Comparison of ENCODE assay signal across 18 mouse cellular contexts in genomic region chr9:67900398-67900797, GRCm38 (mm10).
DNase-seq lines count a peak whose midpoint lies in the region.
"Had no signal": no experiment of that assay in that cellular context is flagged by ENCODE, and none has a peak within 500 bp of the region (broad histone marks: within the 10 kb centered on the region; RNA-seq: fewer than 3 reads in every experiment).

No protein-coding gene starts in this region.

- peak; percentile 5 for DNase-seq in embryo, embryonic 10 days (ENCODE audit: low spot score)
- no peak for DNase-seq in embryo, embryonic 9.5 days (ENCODE audit: extremely low spot score)
- DNase-seq in heart, adult 11 months: peak; percentile 69
- no peak for DNase-seq in heart, adult 8-10 months (ENCODE audit: low spot score)
- peak; percentile 51 for DNase-seq in retina, postnatal 1 day
- DNase-seq in retina, embryonic 14.5 days (ENCODE audit: low spot score): no peak
- DNase-seq: adrenal gland, adult 8-10 months; adrenal gland, postnatal 25 days; cerebellum, adult 18-20 months; cerebellum, adult 9-10 months; cerebellum, postnatal 14 days; forebrain, postnatal 0 days; gastrocnemius, adult 2 months; gastrocnemius, postnatal 14 days; heart, adult 18-20 months; heart, postnatal 14 days; heart, postnatal 4 days; kidney, adult 11 months had no signal

Comparison
In these comparisons a context has a peak if more than half of its experiments do, and no peak if none do; other contexts are left out.
1. DNase-seq: peak in embryo, embryonic 10 days (single experiment), heart, adult 11 months (single experiment) and retina, postnatal 1 day (single experiment); none in embryo, embryonic 9.5 days (single experiment), heart, adult 8-10 months (single experiment) and retina, embryonic 14.5 days (single experiment).